Mouse (Mus musculus) embryonic facial prominence, embryonic 10.5 days (tissue): ENCODE results near the gene Iapp. TPM values are rescaled to one million over a fixed set of nuclear protein-coding genes. Genes with fewer than 3 reads are reported as not detected.
"Not testable (repeated sequence)": the region's sequence is repeated elsewhere in the genome, so short reads cannot be mapped to it uniquely, and the experiment has no call there.

Source experiments
- DNase-seq: peaks from one replicate; pipeline ENCODE4 v3.0.0-alpha.2; 2017; ENCODE audit warnings: low spot score
- H3K27ac ChIP-seq: fragments of 300-500 bp; sonication (generic); replicated peaks from 2 replicates; pipeline ENCODE4 v1.5.1; 2016; ENCODE audit warnings: mild to moderate bottlenecking
- H3K27me3 ChIP-seq: fragments of 300-500 bp; sonication (generic); replicated peaks from 2 replicates; pipeline ENCODE4 v1.6.1; 2016; ENCODE audit warnings: low read depth, mild to moderate bottlenecking; ENCODE audit not compliant: poor library complexity, severe bottlenecking
- H3K36me3 ChIP-seq: fragments of 300-500 bp; sonication (generic); replicated peaks from 2 replicates; pipeline ENCODE4 v1.6.1; 2016; ENCODE audit warnings: mild to moderate bottlenecking, moderate library complexity
- H3K4me1 ChIP-seq: fragments of 300-500 bp; sonication (generic); 2 replicates; pipeline ENCODE4 v1.6.1; 2016
- H3K4me3 ChIP-seq: fragments of 300-500 bp; sonication (generic); 2 replicates; pipeline ENCODE4 v1.5.1; 2016; ENCODE audit warnings: mild to moderate bottlenecking, moderate library complexity
- H3K9me3 ChIP-seq: fragments of 300-500 bp; sonication (generic); 2 replicates; pipeline ENCODE4 v1.6.1; 2016; ENCODE audit warnings: mild to moderate bottlenecking
- WGBS: fragments of 180-500 bp; shearing (Covaris S2); methylation state at CpG from one replicate; pipeline ENCODE4 v1.1.7; 2016; 5-methylcytosine and 5-hydroxymethylcytosine counted together
- polyA plus RNA-seq: library from polyadenylated mRNA; unstranded; fragments of >200 nt; fragmentation: Nextera tagmentation; extraction: Ambion mirVana; gene quantifications from 2 replicates; pipeline ENCODE4 v1.2.1, GENCODE M21; 2016

The Iapp gene
- polyA plus RNA-seq, 1 experiment from 2014 or later, result 0.24 TPM

DNA sequence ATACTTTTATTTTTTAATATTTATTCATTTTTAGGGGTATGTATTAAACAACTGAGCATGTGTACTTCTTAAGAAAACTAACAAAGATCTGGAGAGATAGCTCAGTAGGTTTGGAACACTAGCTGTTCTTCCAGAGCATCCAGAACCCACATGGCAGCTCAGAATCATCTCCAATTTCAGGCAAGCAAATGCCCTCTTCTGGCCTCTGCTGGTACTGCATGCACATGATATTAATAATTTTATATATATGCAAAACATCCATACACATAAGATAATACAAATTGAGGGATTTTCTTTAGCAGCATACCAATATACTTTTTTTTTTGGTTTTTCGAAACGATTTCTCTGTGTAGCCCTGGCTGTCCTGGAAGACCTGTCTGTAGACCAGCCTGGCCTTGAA lies 45.3 kb downstream of the Iapp start:
- no peak overlapping the region for H3K27ac ChIP-seq
- no peak overlapping the region for H3K4me3 ChIP-seq
- peak; percentile 51 for DNase-seq
- H3K9me3 ChIP-seq, result no peaks in the 10 kb centered on the region
- no peaks in the 10 kb centered on the region for H3K27me3 ChIP-seq
- H3K4me1 ChIP-seq, result peaks cover 17% of the 10 kb centered on the region
- WGBS, result 74% methylated on average over 2 of the region's 2 CpGs
- no peaks in the 10 kb centered on the region for H3K36me3 ChIP-seq

DNA sequence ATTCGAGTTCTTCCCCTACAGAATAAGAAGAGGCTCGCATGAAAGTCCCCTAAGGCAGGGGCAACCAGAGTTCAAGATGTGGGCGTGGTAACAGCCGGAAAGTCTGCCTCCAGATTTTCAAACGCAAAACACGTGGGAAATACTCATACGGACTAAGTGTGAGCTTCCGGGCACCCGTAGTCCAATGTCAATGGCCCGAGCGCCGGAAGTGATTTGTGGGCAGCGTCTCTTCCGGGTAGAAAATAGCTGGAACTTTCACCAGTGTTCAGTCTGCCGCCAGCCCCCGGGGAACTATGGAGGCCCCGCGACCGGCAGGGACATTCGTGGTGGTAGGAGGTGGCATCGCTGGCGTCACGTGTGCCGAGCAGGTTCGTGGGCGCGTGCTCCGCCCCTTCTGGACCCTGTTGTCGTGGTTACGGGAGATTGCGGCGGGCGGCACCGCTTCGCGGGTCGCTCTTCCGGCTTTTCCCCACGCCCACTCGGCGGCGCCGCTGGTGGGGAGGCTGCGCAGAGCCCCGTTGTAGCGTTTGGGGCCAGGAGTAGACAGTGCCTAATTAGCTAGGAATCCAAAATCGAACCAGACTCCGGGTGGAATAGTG lies 47.3 kb downstream of the Iapp start, which contains the start of gene Pyroxd1:
Pyroxd1 (plus strand) TSS at position 215 of the 599 bp plus-strand sequence.
- H3K4me1 ChIP-seq, result peaks cover 9% of the 10 kb centered on the region
- H3K27ac ChIP-seq, result peak within 1 kb of the TSS; percentile 87
- no peaks in the 10 kb centered on the region for H3K27me3 ChIP-seq
- WGBS, result under 1% methylated on average over 48 of the region's 48 CpGs
- peak within 1 kb of the TSS; percentile 71 for H3K4me3 ChIP-seq
- H3K36me3 ChIP-seq, result peaks cover 14% of the 10 kb centered on the region
- H3K9me3 ChIP-seq, result no peaks in the 10 kb centered on the region
- peak; percentile 90 for DNase-seq

DNA sequence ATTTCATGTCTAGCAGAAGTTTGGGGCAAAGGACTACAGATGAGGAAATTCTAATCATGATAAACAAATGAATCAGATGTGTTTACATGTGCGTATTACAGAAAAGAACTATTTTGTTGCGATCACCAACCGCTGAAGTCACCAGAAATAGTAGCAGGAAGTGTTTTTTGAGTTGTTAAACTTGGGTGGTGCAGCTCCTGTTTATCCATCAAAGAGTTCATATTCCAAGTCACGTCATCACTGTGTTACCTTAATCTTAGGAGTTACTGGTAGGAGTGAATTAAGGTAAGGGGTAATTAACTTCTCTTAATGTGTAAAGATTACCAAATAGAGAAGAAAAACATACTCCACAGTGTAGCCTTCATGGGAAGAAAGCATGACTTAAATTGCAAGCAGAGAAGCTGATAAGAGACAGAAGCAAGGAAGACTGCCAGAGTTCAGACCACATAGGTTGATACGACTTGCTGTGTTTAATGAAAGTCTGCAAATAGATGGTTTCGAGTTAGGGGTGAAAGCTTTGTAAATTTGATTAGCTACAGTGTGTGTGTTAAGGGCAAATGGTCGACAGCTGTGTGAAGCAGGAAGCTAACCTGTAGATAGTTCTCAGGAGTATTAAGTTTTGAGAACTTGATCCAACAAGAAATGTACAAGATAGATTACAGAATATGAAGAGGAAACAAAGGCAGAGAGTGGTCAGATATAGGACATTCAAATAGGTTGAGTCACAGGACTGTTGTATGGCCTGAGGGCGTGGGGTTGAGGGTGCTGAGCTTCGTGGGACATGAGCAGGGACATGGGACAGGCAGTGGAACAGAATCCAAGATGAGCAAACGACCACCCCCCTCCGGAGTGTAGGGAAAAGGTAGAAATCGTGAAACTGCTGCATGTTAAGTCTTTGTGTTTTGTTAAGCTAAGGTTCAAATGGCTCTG lies 48.2 kb downstream of the Iapp start:
- no peaks in the 10 kb centered on the region for H3K27me3 ChIP-seq
- peak overlapping the region; percentile 87 for H3K27ac ChIP-seq
- peak overlapping the region; percentile 71 for H3K4me3 ChIP-seq
- WGBS, result 58% methylated on average over 12 of the region's 12 CpGs
- H3K36me3 ChIP-seq, result peaks cover 23% of the 10 kb centered on the region
- peaks cover 9% of the 10 kb centered on the region for H3K4me1 ChIP-seq
- DNase-seq, result no peak
- H3K9me3 ChIP-seq, result no peaks in the 10 kb centered on the region

DNA sequence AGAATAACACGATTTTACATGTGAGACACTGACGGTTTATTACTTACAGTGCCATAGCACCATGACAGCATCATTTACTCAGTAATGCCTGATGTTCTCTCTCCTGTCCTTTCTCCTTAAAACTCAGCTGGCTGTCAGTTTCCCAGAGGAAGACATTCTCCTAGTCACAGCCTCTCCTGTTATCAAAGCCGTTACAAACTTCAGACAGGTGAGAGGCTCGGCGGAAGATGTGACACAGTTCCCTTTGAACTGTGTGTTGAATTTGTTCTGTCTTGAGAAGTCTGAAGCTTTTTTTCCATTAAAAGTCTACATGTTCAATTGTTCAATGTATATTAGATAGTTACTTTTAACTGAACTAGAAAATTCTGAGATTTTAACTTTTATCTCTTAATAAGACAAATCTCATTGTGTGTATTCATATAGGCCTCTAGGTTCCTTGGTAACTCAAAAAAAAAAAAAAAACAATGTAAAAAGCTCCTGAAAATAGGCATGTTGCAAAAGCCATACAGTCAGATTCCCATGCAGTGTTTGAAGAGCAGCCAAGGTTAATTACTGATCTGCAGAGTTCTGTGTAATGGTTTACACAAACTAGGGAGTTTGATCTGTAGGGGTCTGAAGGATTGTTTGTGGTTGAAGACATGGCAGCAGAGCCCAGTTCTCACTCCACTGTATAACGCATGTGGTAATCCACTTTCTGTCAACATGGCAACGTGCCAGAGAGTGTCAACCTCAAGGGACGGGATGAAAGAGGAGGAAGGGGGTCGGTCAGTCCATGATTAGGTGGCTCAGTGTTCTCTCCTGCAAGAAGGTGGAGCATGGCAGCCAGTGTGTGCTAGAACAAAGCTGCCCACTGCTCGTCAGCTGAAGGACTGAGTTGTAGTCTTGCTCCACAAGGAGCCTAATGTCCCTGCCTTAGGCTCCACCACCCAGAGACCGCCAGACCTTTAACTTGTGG lies 49.5 kb downstream of the Iapp start:
- DNase-seq, result no peak
- no peak overlapping the region for H3K27ac ChIP-seq
- 86% methylated on average over 11 of the region's 11 CpGs for WGBS
- no peaks in the 10 kb centered on the region for H3K9me3 ChIP-seq
- H3K4me1 ChIP-seq, result peaks cover 9% of the 10 kb centered on the region
- peaks cover 34% of the 10 kb centered on the region for H3K36me3 ChIP-seq
- no peaks in the 10 kb centered on the region for H3K27me3 ChIP-seq
- no peak overlapping the region for H3K4me3 ChIP-seq

- peaks cover 70% of the 10 kb centered on the region for H3K36me3 ChIP-seq
- WGBS, result 89% methylated on average over 3 of the region's 3 CpGs
- not testable (repeated sequence) for H3K4me3 ChIP-seq, H3K4me1 ChIP-seq, DNase-seq, H3K9me3 ChIP-seq, H3K27ac ChIP-seq, H3K27me3 ChIP-seq
Measured at GRCm38 (mm10) chr6:142352099-142352498, 53.9 kb downstream of the Iapp start.

Other genes starting within 250 kb of the Iapp start
- gene Slco1a6, start 89.9 kb upstream of the Iapp start, polyA plus RNA-seq, result not detected in 2 replicates
- gene Slco1a5, start 24.6 kb downstream of the Iapp start, polyA plus RNA-seq, result 0.35 and 0.51 TPM in 2 replicates
- 17.4 and 20.6 TPM in 2 replicates for gene Pyroxd1, start 47.2 kb downstream of the Iapp start, polyA plus RNA-seq
- gene Recql, start 88.7 kb downstream of the Iapp start, polyA plus RNA-seq, result 34.3 and 37.4 TPM in 2 replicates
- gene Golt1b, start 88.8 kb downstream of the Iapp start, polyA plus RNA-seq, result 120 and 126 TPM in 2 replicates
- gene Spx, start 115.0 kb downstream of the Iapp start, polyA plus RNA-seq, result 1.1 TPM in 2 replicates
- not detected in 2 replicates for gene Gys2, start 174.7 kb downstream of the Iapp start, polyA plus RNA-seq
- gene Ldhb, start 209.5 kb downstream of the Iapp start, polyA plus RNA-seq, result 545 and 577 TPM in 2 replicates